Mouse (Mus musculus): ENCODE results near the gene Exosc8.

GRCm38 (mm10) chr3:54699759-54700301 is 35.4 kb downstream of the Exosc8 start:
- TF ChIP-seq MYOG (IDR thresholded peaks at IDR 0.05; ENCODE audit: control insufficient read depth in 1 of 3, insufficient read depth in 1 of 3, insufficient read length in 2 of 3, low read depth in 2 of 3) (no peak), TCF12 (IDR thresholded peaks at IDR 0.05; ENCODE audit: insufficient read depth, poor library complexity, severe bottlenecking) (no peak), POLR2A (IDR thresholded peaks at IDR 0.05; ENCODE audit: insufficient read length, low read depth) (no peak), MYOD1 (IDR thresholded peaks at IDR 0.05; ENCODE audit: control insufficient read depth in 1 of 3, insufficient read length in 2 of 3, low read depth in 2 of 3) (no peak), CEBPB (IDR thresholded peaks at IDR 0.05; ENCODE audit: insufficient read depth, poor library complexity, severe bottlenecking) (no peak), E2F4 (IDR thresholded peaks at IDR 0.05; ENCODE audit: insufficient read depth) (no peak), USF1 (IDR thresholded peaks at IDR 0.05; ENCODE audit: low read depth) (no peak), POLR2AphosphoS2 (IDR thresholded peaks at IDR 0.05; ENCODE audit: insufficient read length, low read depth) (no peak), MAX (IDR thresholded peaks at IDR 0.05; ENCODE audit: low read depth) (no peak), REST (IDR thresholded peaks at IDR 0.05; ENCODE audit: insufficient read depth, insufficient read length) (no peak), SRF (IDR thresholded peaks at IDR 0.05; ENCODE audit: control insufficient read depth, insufficient read length, low read depth) (no peak), TCF3 (IDR thresholded peaks at IDR 0.05; ENCODE audit: insufficient read length, low read depth) (no peak)
